Mouse (Mus musculus) myocyte (in vitro differentiated cells): ENCODE results near the gene Lsm8.

Experiments
- E2F4 ChIP-seq: IDR thresholded peaks from one replicate; pipeline ENCODE4 v1.6.1; 2011; ENCODE audit warnings: mild to moderate bottlenecking, control low read depth, moderate library complexity; ENCODE audit not compliant: insufficient read depth
- MAX ChIP-seq: IDR thresholded peaks from one replicate; pipeline ENCODE4 v1.6.1; 2011; ENCODE audit warnings: low read depth, mild to moderate bottlenecking, control low read depth
- MYOD1 ChIP-seq, 3 experiments: IDR thresholded peaks; one replicate each; pipeline ENCODE4 v1.6.1; 2011; ENCODE audit warnings: control low read depth in 2 of 3, low read depth in 2 of 3, mild to moderate bottlenecking in 2 of 3, moderate library complexity in 1 of 3; ENCODE audit not compliant: insufficient read length in 2 of 3, control insufficient read depth in 1 of 3
- MYOG ChIP-seq, 3 experiments: IDR thresholded peaks; one replicate each; pipeline ENCODE4 v1.6.1; 2011; ENCODE audit warnings: control low read depth in 2 of 3, low read depth in 2 of 3, mild to moderate bottlenecking in 2 of 3; ENCODE audit not compliant: insufficient read length in 2 of 3, control insufficient read depth in 1 of 3, insufficient read depth in 1 of 3
- POLR2A ChIP-seq: IDR thresholded peaks from one replicate; pipeline ENCODE4 v1.6.1; 2011; ENCODE audit warnings: low read depth, mild to moderate bottlenecking, control low read depth, moderate library complexity; ENCODE audit not compliant: insufficient read length
- POLR2AphosphoS2 ChIP-seq: IDR thresholded peaks from one replicate; pipeline ENCODE4 v1.6.1; 2011; ENCODE audit warnings: low read depth, control low read depth; ENCODE audit not compliant: insufficient read length
- TCF12 ChIP-seq: IDR thresholded peaks from one replicate; pipeline ENCODE4 v1.6.1; 2011; ENCODE audit warnings: mild to moderate bottlenecking, control low read depth; ENCODE audit not compliant: poor library complexity, insufficient read depth, severe bottlenecking
- TCF3 ChIP-seq: IDR thresholded peaks from one replicate; pipeline ENCODE4 v1.6.1; 2011; ENCODE audit warnings: low read depth, control low read depth; ENCODE audit not compliant: insufficient read length
- USF1 ChIP-seq: IDR thresholded peaks from one replicate; pipeline ENCODE4 v1.6.1; 2011; ENCODE audit warnings: low read depth, mild to moderate bottlenecking, control low read depth, moderate library complexity

GRCm38 (mm10) chr6:18856487-18857078 is 8.2 kb downstream of the Lsm8 start:
- TF ChIP-seq POLR2A, result no peak
- no peak for TF ChIP-seq POLR2AphosphoS2
- no peak for TF ChIP-seq USF1
- TF ChIP-seq E2F4, result no peak
- TF ChIP-seq MAX, result no peak
- no peak for TF ChIP-seq MYOG (IDR thresholded peaks at IDR 0.05; ENCODE audit: control insufficient read depth in 1 of 3, insufficient read depth in 1 of 3, insufficient read length in 2 of 3, low read depth in 2 of 3)
- TF ChIP-seq TCF12, result no peak
- no peak for TF ChIP-seq MYOD1 (IDR thresholded peaks at IDR 0.05; ENCODE audit: control insufficient read depth in 1 of 3, insufficient read length in 2 of 3, low read depth in 2 of 3)
- no peak for TF ChIP-seq TCF3
